Comparison of ENCODE assay signal across 14 mouse cellular contexts in the genomic region with DNA sequence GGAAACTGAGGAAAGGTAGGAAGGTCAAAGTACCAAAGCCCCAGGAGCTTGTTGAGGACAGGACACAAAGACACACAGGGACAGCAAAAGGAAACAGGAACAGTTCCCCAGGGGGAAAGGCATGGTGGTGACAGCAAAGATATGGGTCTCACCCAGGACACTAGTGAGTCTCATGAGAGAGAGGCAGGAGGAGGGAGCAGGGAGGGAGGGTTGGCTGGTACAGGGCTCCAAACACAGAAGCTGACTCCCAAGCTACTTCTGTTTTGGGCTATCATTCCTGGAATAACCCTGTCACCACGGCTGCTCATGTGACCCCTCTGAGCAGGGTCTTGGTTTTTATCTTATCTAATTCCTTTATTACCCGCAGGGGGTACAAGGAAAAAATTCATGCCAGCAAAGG. TPM values are rescaled to one million over a fixed set of nuclear protein-coding genes. Genes with fewer than 3 reads are reported as not detected.
DNase-seq lines count a peak whose midpoint lies in the region; ATAC-seq and TF ChIP-seq lines count a peak whose summit lies in the region.
"Had no signal": no experiment of that assay in that cellular context is flagged by ENCODE, and none has a peak within 500 bp of the region (broad histone marks: within the 10 kb centered on the region; RNA-seq: fewer than 3 reads in every experiment).

No protein-coding gene starts in this region.

- no peaks in the 10 kb centered on the region for H3K79me2 ChIP-seq in heart, adult 2 months (replicated peaks; ENCODE audit: control insufficient read depth, insufficient read depth, low read length)

- peak overlapping the region; percentile 35 for H3K4me2 ChIP-seq in heart, embryonic 16.5 days (ENCODE audit: low read depth, low read length)
- peak overlapping the region; percentile 46 for H3K4me2 ChIP-seq in forebrain, embryonic 13.5 days
- no peak overlapping the region for H3K4me2 ChIP-seq in forebrain, embryonic 16.5 days (ENCODE audit: low read length)
- peak overlapping the region; percentile 37; the same call in 1 of the 2 replicates for H3K4me2 ChIP-seq in midbrain, embryonic 13.5 days (replicated peaks)

- 18% methylated on average over 2 of the region's 2 CpGs for WGBS in heart, embryonic 16.5 days
- WGBS in heart, adult 2 months: 9% methylated on average over 2 of the region's 2 CpGs
- 53% methylated on average over 2 of the region's 2 CpGs for WGBS in forebrain, embryonic 13.5 days
- 62% methylated on average over 2 of the region's 2 CpGs for WGBS in forebrain, embryonic 16.5 days
- 65% methylated on average over 2 of the region's 2 CpGs for WGBS in midbrain, embryonic 13.5 days

- no peak overlapping the region; the same call in 1 of the 2 replicates for H3K9ac ChIP-seq in heart, embryonic 16.5 days (ENCODE audit: low read length)
- no peak overlapping the region for H3K9ac ChIP-seq in heart, adult 2 months (ENCODE audit: low read depth, low read length)
- peak overlapping the region; percentile 43; the same call in 1 of the 2 replicates for H3K9ac ChIP-seq in forebrain, embryonic 13.5 days
- H3K9ac ChIP-seq in forebrain, embryonic 16.5 days (replicated peaks; ENCODE audit: low read depth, low read length): peak overlapping the region; percentile 47; the same call in 1 of the 2 replicates
- H3K9ac ChIP-seq in midbrain, embryonic 13.5 days (replicated peaks): peak overlapping the region; percentile 55

- TF ChIP-seq POLR2A in heart, adult 2 months (IDR thresholded peaks at IDR 0.05; ENCODE audit: insufficient read depth, low read depth, low read length): no peak

- peaks cover 28% of the 10 kb centered on the region for H3K4me1 ChIP-seq in heart, embryonic 16.5 days (ENCODE audit: control insufficient read depth, insufficient read depth, low read length)
- peaks cover 2% of the 10 kb centered on the region; the same call in 1 of the 2 replicates for H3K4me1 ChIP-seq in heart, adult 2 months (ENCODE audit: control insufficient read depth, insufficient read depth, low read length)
- H3K4me1 ChIP-seq in forebrain, embryonic 13.5 days: peaks cover 66% of the 10 kb centered on the region
- H3K4me1 ChIP-seq in forebrain, embryonic 16.5 days (replicated peaks; ENCODE audit: control insufficient read depth, insufficient read depth, low read length): peaks cover 38% of the 10 kb centered on the region
- H3K4me1 ChIP-seq in midbrain, embryonic 13.5 days (replicated peaks): peaks cover 78% of the 10 kb centered on the region

- no peaks in the 10 kb centered on the region for H3K9me3 ChIP-seq in heart, embryonic 16.5 days (replicated peaks; ENCODE audit: control insufficient read depth, low read length)
- no peaks in the 10 kb centered on the region for H3K9me3 ChIP-seq in forebrain, embryonic 13.5 days (replicated peaks)
- H3K9me3 ChIP-seq in forebrain, embryonic 16.5 days (ENCODE audit: control insufficient read depth, low read length): no peaks in the 10 kb centered on the region
- no peaks in the 10 kb centered on the region for H3K9me3 ChIP-seq in midbrain, embryonic 13.5 days

- intact Hi-C loops in heart, adult 2 months (cut with DNase I): no loop called here

- H3K27ac ChIP-seq in heart, embryonic 16.5 days (ENCODE audit: low read length): peak overlapping the region; percentile 74
- no peak overlapping the region for H3K27ac ChIP-seq in heart, adult 2 months
- peak overlapping the region; percentile 88 for H3K27ac ChIP-seq in forebrain, embryonic 13.5 days
- H3K27ac ChIP-seq in forebrain, embryonic 16.5 days (ENCODE audit: low read length): peak overlapping the region; percentile 86
- H3K27ac ChIP-seq in midbrain, embryonic 13.5 days: peak overlapping the region; percentile 81
- H3K27ac ChIP-seq: macrophage; stomach, postnatal 0 days had no signal

- no peak overlapping the region for H3K4me3 ChIP-seq in heart, embryonic 16.5 days (ENCODE audit: low read length)
- no peak overlapping the region for H3K4me3 ChIP-seq in heart, adult 2 months
- no peak overlapping the region for H3K4me3 ChIP-seq in forebrain, embryonic 13.5 days
- H3K4me3 ChIP-seq in forebrain, embryonic 16.5 days (replicated peaks; ENCODE audit: low read length): no peak overlapping the region
- H3K4me3 ChIP-seq in midbrain, embryonic 13.5 days (replicated peaks): no peak overlapping the region

- H3K27me3 ChIP-seq in heart, embryonic 16.5 days (ENCODE audit: control insufficient read depth, insufficient read depth, low read length): peaks cover 16% of the 10 kb centered on the region
- H3K27me3 ChIP-seq in heart, adult 2 months (ENCODE audit: control insufficient read depth, insufficient read depth, low read length): no peaks in the 10 kb centered on the region
- no peaks in the 10 kb centered on the region; the same call in 1 of the 2 replicates for H3K27me3 ChIP-seq in forebrain, embryonic 13.5 days
- no peaks in the 10 kb centered on the region for H3K27me3 ChIP-seq in forebrain, embryonic 16.5 days (replicated peaks; ENCODE audit: control insufficient read depth, insufficient read depth, low read length)
- no peaks in the 10 kb centered on the region for H3K27me3 ChIP-seq in midbrain, embryonic 13.5 days
- H3K27me3 ChIP-seq: CH12.LX had no signal

- ATAC-seq in heart, embryonic 16.5 days (replicated peaks; ENCODE audit: extremely low read depth, insufficient read depth, low FRiP score): peak; percentile 75
- ATAC-seq in forebrain, embryonic 13.5 days: no peak
- no peak for ATAC-seq in forebrain, embryonic 16.5 days
- no peak for ATAC-seq in midbrain, embryonic 13.5 days
- no peak for ATAC-seq in inflammation-experienced regulatory T-cells, adult 6 months

- TF ChIP-seq EP300 in heart, adult 2 months (IDR thresholded peaks at IDR 0.05; ENCODE audit: insufficient read depth, low read depth, low read length): no peak

- no peak for DNase-seq in heart, adult 2 months
- DNase-seq in right cerebral cortex, postnatal 14 days: no peak
- DNase-seq: kidney, adult 8-10 months; lung, adult 18-20 months; spleen, adult 18-20 months; thymus, postnatal 25 days had no signal

- no peaks in the 10 kb centered on the region for H3K36me3 ChIP-seq in heart, embryonic 16.5 days (ENCODE audit: control insufficient read depth, insufficient read depth)
- no peaks in the 10 kb centered on the region for H3K36me3 ChIP-seq in heart, adult 2 months (ENCODE audit: control insufficient read depth, insufficient read depth, low read length)
- H3K36me3 ChIP-seq in forebrain, embryonic 13.5 days (ENCODE audit: poor library complexity, severe bottlenecking): peaks cover 29% of the 10 kb centered on the region; the same call in 1 of the 2 replicates
- no peaks in the 10 kb centered on the region for H3K36me3 ChIP-seq in forebrain, embryonic 16.5 days (ENCODE audit: control insufficient read depth, insufficient read depth)
- peaks cover 47% of the 10 kb centered on the region for H3K36me3 ChIP-seq in midbrain, embryonic 13.5 days

- no peak for TF ChIP-seq CTCF in heart, adult 2 months (IDR thresholded peaks at IDR 0.05)

RNA-seq across cellular contexts. Expression of gene Abcc3, which starts 19.8 kb away (rescaled TPM):
- polyA plus RNA-seq in heart, embryonic 16.5 days (2015; fragmentation: Nextera tagmentation; extraction: Ambion mirVana): 1.1 and 1.3 TPM in 2 replicates
- total RNA-seq in heart, adult 2 months (2021): 1 to 10 TPM; 1.6 to 2.3 TPM
- polyA plus RNA-seq in heart, adult 2 months (2012; rRNA removed): 1.8 and 2.0 TPM in 2 replicates
- 0.31 and 0.54 TPM in 2 replicates for polyA plus RNA-seq in forebrain, embryonic 13.5 days (2015; fragmentation: Nextera tagmentation; extraction: Ambion mirVana)
- polyA plus RNA-seq in forebrain, embryonic 16.5 days (2015; fragmentation: Nextera tagmentation; extraction: Ambion mirVana): 0.18 and 0.55 TPM in 2 replicates
- polyA plus RNA-seq in midbrain, embryonic 13.5 days (2015; fragmentation: Nextera tagmentation; extraction: Ambion mirVana): 0.46 and 0.90 TPM in 2 replicates
- polyA plus RNA-seq in inflammation-experienced regulatory T-cells, adult 6 months (2017; shearing (Covaris generic)): 1 to 10 TPM in 2 of 3 experiments, under 1 TPM in 1; 0.70 to 4.0 (median 1.9) TPM

Comparison
In these comparisons a context has a peak if more than half of its experiments do, and no peak if none do; other contexts are left out.
1. H3K9ac ChIP-seq: peak in forebrain, embryonic 13.5 days (single experiment), forebrain, embryonic 16.5 days (single experiment) and midbrain, embryonic 13.5 days (single experiment); none in heart, embryonic 16.5 days (single experiment) and heart, adult 2 months (single experiment).